Mouse (Mus musculus): Measurements from ENCODE around the gene Mrpl46. TPM values are rescaled to one million over a fixed set of nuclear protein-coding genes. Genes with fewer than 3 reads are reported as not detected.

Mrpl46 gene
- polyA plus RNA-seq, 1 experiment from 2014 or later: 67.3 TPM

DNA sequence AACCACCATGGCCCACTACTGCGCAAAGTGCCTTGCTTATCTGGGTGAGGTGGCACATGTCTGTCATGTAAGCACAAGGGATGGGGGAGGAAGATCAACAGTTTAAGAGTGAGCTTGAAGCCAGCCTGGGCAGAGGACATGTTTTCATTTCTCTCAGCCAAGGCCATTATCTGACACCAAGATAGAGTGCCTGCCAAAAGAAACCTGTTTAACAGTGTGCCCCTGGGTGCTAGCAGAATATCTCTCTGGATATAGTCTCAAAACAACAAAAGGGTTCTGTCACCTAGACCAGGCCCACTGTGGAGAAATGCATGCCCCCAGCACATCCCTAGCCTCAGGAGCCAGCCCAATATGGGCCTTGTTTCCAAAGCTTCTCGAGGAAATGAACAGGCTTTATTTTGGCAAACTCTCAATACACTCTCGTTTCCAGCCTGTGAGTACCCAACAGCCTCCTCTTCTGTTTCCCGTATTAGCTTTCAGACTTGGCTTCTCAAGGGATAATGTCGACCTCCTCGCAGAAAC lies 11.3 kb upstream of the Mrpl46 start:
- Histone ChIP-seq H3K27me3 (no peaks in the 10 kb centered on the region), H3K4me2 (no peak overlapping the region), H3K27ac (no peak overlapping the region), H3K9ac (no peak overlapping the region), H3K4me3 (replicated peaks) (no peak overlapping the region), H3K4me1 (peaks cover 12% of the 10 kb centered on the region; the same call in 1 of the 2 replicates), H3K9me3 (no peaks in the 10 kb centered on the region), H3K36me3 (replicated peaks) (peaks cover 36% of the 10 kb centered on the region)
- 85% methylated on average over 6 of the region's 6 CpGs for WGBS
- no peak for ATAC-seq (ENCODE audit: low FRiP score)

DNA sequence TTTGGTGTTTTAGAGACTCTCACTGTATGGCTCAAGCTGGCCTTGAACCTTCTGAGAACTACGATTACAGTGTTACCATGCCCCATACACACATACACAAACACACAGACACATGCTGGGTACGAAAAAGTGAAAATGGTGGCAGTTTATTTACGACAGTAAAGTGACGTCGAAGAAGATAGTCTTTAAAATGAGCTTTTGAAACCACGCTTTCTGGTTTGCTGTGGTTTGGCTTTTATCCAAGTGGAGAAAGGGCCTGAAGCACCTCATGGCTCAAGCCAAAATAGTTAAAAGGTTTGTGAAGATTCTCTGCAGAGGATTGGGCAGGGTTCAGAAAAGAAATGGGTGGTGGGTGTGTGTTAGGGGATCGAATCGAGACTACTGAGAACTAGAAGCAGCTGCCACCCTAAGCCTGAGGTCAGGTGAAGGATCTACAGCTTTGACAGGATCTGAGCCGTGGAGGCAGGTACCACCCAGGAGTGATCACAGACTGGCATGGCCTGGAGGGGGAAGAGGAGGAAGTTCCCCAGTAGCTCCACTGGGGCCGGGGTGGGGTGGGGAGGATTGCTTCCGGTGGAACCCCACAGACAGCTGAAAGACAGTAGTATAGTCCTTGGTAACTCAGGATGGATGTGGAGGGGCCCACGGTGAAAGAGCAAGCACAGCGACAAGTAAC lies 10.7 kb upstream of the Mrpl46 start:
- Histone ChIP-seq H3K9ac (no peak overlapping the region), H3K27ac (no peak overlapping the region), H3K27me3 (no peaks in the 10 kb centered on the region), H3K4me3 (replicated peaks) (no peak overlapping the region), H3K4me1 (peaks cover 12% of the 10 kb centered on the region; the same call in 1 of the 2 replicates), H3K9me3 (no peaks in the 10 kb centered on the region), H3K36me3 (replicated peaks) (peaks cover 42% of the 10 kb centered on the region), H3K4me2 (no peak overlapping the region)
- ATAC-seq (ENCODE audit: low FRiP score): no peak
- 95% methylated on average over 13 of the region's 13 CpGs for WGBS

DNA sequence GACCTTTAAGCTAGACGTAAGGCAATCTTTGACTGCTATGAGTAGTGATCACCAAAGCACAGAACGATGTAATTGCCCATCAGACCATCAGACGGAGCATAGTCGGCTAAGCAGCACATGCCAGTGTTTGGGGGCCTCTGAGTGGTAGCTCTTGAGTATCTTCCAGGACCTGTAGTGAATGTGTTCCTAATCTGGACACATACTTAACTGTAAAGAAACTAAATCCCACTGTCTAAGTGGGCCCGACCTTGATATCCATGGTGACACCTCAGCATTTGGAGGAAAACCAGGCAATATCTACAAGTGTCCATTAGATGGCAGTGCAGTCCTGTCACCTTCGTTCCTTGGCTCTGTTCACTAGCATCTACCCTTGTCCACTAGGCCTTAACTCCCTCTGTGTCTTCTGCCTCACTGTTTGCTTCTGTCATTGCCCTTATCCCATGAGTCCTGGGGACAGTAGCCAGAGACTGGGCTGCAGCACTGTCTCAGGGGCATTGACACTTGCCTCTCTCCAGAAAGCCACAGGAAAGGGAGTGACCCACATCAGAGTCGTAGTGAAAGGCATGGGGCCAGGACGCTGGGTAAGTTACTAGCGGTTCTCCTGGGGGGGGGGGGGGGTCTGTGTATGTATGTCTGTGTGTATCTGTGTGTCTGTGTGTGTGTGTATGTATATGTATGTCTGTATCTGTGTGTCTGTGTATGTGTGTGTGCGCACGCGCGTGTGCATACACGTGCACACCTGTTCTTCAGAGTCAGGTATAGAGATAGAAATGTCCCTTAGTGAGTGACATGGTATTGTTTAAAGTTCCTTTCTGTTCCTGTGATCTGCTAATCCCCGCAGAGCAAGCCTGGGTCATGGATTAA lies 8.3 kb upstream of the Mrpl46 start:
- Histone ChIP-seq H3K9ac (no peak overlapping the region), H3K9me3 (no peaks in the 10 kb centered on the region), H3K4me2 (no peak overlapping the region), H3K36me3 (replicated peaks) (peaks cover 48% of the 10 kb centered on the region), H3K4me1 (no peaks in the 10 kb centered on the region), H3K4me3 (replicated peaks) (no peak overlapping the region), H3K27me3 (no peaks in the 10 kb centered on the region), H3K27ac (no peak overlapping the region)
- ATAC-seq (ENCODE audit: low FRiP score): peak; percentile 71
- WGBS: 82% methylated on average over 15 of the region's 15 CpGs

DNA sequence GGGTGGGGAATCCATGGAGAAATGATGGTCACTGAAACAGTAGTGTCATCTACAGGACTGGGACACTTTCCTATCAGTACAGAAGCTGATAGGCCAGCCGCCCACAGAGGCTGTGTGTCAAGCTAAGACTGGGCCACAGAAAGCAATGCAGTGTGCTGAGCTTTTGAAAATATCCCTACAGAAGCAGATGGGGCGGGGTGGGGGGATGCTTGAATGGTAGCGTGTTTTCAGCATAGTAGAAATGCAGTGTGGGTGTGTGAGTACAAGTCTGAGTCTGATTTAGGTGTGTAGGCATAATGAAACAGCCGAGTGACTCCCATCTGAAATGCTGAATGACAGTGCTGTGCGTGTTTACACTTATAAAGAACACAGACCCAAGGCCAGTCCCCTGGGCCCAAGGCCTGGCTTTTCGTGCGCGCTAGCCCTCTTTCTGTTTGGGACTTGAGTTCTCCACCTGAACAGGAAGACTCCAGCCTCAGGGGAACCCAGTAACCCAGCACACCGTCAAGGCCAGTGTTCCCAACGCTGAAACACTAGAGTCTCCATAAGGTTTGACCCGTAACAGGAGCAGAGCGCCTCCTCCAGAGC lies 4.6 kb upstream of the Mrpl46 start:
- Histone ChIP-seq H3K4me3 (replicated peaks) (no peak overlapping the region), H3K4me2 (no peak overlapping the region), H3K27me3 (no peaks in the 10 kb centered on the region), H3K27ac (no peak overlapping the region), H3K4me1 (peaks cover 15% of the 10 kb centered on the region), H3K36me3 (replicated peaks) (peaks cover 36% of the 10 kb centered on the region), H3K9ac (no peak overlapping the region), H3K9me3 (no peaks in the 10 kb centered on the region)
- WGBS: 90% methylated on average over 12 of the region's 12 CpGs
- ATAC-seq (ENCODE audit: low FRiP score): no peak

DNA sequence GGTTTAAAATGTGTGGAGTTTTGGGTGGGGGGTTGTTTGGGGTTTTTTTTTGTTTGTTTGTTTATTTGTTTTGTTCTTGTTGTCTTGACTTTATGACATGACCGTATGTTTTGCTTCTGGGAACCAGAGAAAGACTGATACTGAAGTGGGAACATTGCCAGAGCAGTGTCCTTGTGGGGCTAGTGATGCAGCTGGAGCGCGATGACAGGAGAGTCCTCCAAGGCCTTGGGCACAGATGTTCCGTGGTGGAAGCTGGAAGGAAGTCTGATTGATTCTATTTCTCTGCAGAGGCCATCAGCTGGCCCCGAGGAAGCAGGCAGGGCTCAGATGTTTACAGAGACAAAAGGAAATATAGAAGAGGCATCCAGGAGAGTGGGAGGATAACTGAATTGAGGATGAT lies 2.6 kb upstream of the Mrpl46 start:
- no peak overlapping the region for H3K9ac ChIP-seq
- ATAC-seq (ENCODE audit: low FRiP score): no peak
- H3K27me3 ChIP-seq: no peaks in the 10 kb centered on the region
- peaks cover 24% of the 10 kb centered on the region for H3K4me1 ChIP-seq
- no peak overlapping the region for H3K27ac ChIP-seq
- peaks cover 23% of the 10 kb centered on the region for H3K36me3 ChIP-seq (replicated peaks)
- WGBS: 86% methylated on average over 5 of the region's 5 CpGs
- H3K4me2 ChIP-seq: no peak overlapping the region
- H3K4me3 ChIP-seq (replicated peaks): no peak overlapping the region
- no peaks in the 10 kb centered on the region for H3K9me3 ChIP-seq

DNA sequence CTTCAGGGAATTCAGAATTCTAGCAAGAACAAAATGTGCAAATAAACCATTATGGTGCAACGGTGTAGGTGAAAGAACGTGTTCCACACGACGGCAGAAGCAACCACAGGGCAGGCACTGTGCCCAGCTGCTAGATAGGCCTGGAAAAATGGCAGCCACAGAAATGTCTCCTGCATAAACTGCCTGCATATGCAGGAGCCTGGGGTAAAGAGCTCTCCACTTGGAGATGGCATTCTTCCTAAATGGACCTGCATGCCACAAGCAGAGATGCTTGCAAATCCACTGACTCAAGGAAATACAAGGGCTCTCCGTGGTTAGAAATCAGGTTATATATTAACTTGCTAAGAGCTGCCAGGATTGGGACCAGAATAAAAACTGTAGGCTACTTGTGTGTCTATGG lies 4.6 kb downstream of the Mrpl46 start:
- no peak overlapping the region for H3K9ac ChIP-seq

DNA sequence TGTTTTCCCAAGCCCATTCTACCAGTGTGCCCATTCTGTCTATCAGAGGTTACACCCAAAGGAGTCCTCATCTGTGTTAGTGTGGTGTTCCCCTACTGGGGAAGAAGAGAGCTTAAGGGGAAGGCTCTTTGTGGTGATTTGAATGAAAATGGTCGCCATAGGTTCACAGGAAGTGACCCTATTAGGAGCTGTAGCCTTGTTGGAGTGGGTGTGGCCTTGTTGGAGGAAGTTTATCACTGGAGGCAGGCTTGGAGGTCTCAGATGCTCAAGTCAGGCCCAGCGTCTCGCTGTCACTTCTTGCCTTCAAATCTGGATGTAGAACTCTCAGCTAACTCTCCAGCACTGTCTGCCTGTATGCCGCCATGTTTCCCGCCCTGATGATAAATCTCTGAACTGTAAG lies 12.4 kb downstream of the Mrpl46 start:
- 88% methylated on average over 5 of the region's 5 CpGs for WGBS
- Histone ChIP-seq H3K36me3 (replicated peaks) (peaks cover 32% of the 10 kb centered on the region), H3K4me2 (no peak overlapping the region), H3K9me3 (no peaks in the 10 kb centered on the region), H3K4me3 (replicated peaks) (no peak overlapping the region), H3K9ac (no peak overlapping the region), H3K27me3 (no peaks in the 10 kb centered on the region; the same call in 1 of the 2 replicates), H3K27ac (no peak overlapping the region), H3K4me1 (peaks cover 3% of the 10 kb centered on the region; the same call in 1 of the 2 replicates)
- ATAC-seq (ENCODE audit: low FRiP score): no peak

More for the DNA sequence above, 4.6 kb downstream of the Mrpl46 start:
- Histone ChIP-seq H3K27ac (no peak overlapping the region), H3K36me3 (replicated peaks) (peaks cover 54% of the 10 kb centered on the region), H3K9me3 (no peaks in the 10 kb centered on the region), H3K4me1 (peaks cover 12% of the 10 kb centered on the region), H3K27me3 (no peaks in the 10 kb centered on the region), H3K4me2 (no peak overlapping the region), H3K4me3 (replicated peaks) (no peak overlapping the region)
- no peak for ATAC-seq (ENCODE audit: low FRiP score)
- WGBS: 94% methylated on average over 5 of the region's 5 CpGs

DNA sequence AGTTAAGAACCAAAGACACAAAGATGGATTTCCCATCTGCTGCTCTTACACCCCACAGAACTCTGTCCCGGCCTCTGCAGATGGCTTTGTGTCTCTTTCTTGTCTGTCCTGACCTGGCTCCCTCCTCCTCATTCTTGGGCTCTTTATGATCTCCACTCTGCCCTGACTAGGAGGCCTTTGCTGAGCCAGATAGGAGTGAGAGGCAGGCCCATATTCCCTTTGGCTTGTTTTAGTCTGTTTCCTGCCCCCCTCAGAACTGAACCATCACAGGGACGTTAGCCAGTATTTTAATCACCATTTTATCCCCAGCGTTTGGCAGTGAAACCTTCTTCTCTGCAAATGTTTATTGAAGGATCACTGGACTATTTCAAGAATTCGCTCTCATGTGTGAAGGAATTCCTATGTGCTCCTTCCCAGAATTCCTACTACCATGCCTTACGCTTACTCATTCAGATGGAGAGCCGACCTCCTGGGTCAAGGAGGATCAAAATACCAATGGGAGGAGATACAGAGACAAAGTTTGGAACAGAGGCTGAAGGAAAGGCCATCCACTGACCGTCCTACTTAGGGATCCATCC lies 14.2 kb downstream of the Mrpl46 start:
- no peak for ATAC-seq (ENCODE audit: low FRiP score)
- H3K4me3 ChIP-seq (replicated peaks): no peak overlapping the region
- H3K27ac ChIP-seq: no peak overlapping the region
- H3K9me3 ChIP-seq: no peaks in the 10 kb centered on the region
- peaks cover 15% of the 10 kb centered on the region for H3K36me3 ChIP-seq (replicated peaks)
- H3K27me3 ChIP-seq: peaks cover 5% of the 10 kb centered on the region; the same call in 1 of the 2 replicates
- H3K9ac ChIP-seq: no peak overlapping the region
- WGBS: 77% methylated on average over 7 of the region's 7 CpGs
- H3K4me2 ChIP-seq: no peak overlapping the region
- peaks cover 4% of the 10 kb centered on the region; the same call in 1 of the 2 replicates for H3K4me1 ChIP-seq

DNA sequence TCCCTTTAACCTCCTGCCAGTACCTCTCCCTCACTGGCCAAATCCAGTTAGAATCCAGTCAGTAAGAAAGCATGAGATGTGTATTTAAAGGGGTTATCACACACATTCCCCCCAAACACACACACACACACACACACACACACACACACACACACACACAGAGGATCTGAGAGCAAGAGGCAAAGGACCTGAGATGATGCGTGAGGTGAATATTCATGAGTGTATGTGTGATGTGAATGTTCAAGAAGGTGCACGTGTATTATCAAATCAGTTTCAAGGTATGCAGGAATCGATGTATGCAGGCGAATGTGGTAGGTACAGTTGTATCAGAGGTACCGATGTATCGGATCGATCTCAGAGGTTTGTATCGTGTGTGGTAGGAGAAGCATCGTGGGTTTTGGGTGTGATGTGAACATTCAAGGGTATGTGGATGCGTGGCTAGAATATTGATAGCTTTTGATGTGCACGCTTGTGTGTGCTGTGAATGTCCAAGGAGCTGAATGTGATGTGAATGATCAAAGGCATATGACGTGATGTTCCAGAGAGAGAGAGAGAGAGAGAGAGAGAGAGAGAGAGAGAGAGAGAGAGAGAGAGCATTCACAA lies 15.3 kb downstream of the Mrpl46 start:
- H3K4me1 ChIP-seq: peaks cover 4% of the 10 kb centered on the region; the same call in 1 of the 2 replicates
- WGBS: 85% methylated on average over 12 of the region's 12 CpGs
- no peaks in the 10 kb centered on the region for H3K9me3 ChIP-seq
- no peak overlapping the region for H3K27ac ChIP-seq
- peaks cover 3% of the 10 kb centered on the region for H3K36me3 ChIP-seq (replicated peaks)
- H3K27me3 ChIP-seq: peaks cover 5% of the 10 kb centered on the region; the same call in 1 of the 2 replicates
- ATAC-seq (ENCODE audit: low FRiP score): no peak; the same call in 1 of the 2 replicates
- H3K9ac ChIP-seq: no peak overlapping the region
- H3K4me2 ChIP-seq: no peak overlapping the region
- no peak overlapping the region for H3K4me3 ChIP-seq (replicated peaks)

DNA sequence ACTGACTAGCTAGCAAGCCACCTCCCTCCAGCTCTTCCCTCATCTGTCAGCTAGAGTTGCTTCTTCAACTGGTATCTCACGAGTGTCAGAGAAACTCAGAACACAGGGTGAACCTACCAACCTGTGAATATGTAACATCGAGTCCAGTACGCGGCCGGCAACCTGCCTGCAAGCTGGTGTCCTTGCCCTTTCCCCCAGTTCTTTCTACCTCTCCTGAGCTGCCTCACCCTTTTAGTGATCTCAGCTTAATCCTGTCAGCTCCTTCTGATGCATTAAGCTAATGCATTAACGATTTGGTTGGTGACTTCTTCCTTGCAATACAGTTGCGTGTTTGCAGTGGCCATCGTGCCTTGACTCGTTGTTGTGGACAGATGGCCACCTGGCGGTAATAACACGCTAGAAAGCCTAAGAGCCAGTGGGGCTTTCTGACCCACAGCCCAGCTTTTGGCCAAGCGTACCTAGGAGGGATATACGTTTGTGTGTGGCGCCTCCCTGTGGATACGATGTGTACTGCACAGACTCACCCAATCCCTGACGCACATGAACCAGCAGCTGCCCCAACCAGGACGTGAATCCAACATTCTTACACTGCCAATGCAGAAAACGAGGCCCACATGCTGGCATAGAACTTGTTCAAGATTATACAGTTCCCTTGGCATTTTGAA lies 17.2 kb downstream of the Mrpl46 start:
- no peak overlapping the region for H3K27ac ChIP-seq
- ATAC-seq (ENCODE audit: low FRiP score): peak; percentile 75
- H3K9ac ChIP-seq: no peak overlapping the region
- H3K4me1 ChIP-seq: peaks cover 4% of the 10 kb centered on the region; the same call in 1 of the 2 replicates
- 23% methylated on average over 18 of the region's 18 CpGs for WGBS
- H3K36me3 ChIP-seq (replicated peaks): no peaks in the 10 kb centered on the region
- H3K4me3 ChIP-seq (replicated peaks): no peak overlapping the region
- peaks cover 5% of the 10 kb centered on the region; the same call in 1 of the 2 replicates for H3K27me3 ChIP-seq
- peak overlapping the region; percentile 29; the same call in 1 of the 2 replicates for H3K4me2 ChIP-seq
- no peaks in the 10 kb centered on the region for H3K9me3 ChIP-seq

DNA sequence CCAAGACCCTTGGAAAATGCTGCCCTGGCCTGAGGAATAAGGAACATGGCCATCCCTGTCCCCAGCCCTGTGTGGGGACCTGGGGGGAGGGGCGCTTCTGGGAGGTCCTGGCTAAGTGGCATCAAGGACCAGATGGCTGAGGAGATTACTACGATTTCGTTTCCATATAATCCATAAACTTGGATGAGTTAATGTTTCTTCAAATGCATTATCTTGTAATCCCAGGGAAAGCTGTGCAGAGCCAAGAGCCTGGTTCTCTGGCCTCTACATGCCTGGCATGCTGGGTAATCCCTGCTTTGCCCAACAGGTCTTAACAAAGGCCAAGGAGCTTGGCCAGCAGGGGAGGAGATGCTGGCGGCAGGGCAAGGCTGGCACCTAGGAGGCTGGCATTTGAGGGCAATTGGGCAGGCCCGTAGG lies 18.1 kb downstream of the Mrpl46 start:
- no peaks in the 10 kb centered on the region for H3K36me3 ChIP-seq (replicated peaks)
- ATAC-seq (ENCODE audit: low FRiP score): no peak
- H3K9me3 ChIP-seq: no peaks in the 10 kb centered on the region
- H3K4me1 ChIP-seq: peaks cover 4% of the 10 kb centered on the region; the same call in 1 of the 2 replicates
- H3K4me3 ChIP-seq (replicated peaks): no peak overlapping the region
- peaks cover 5% of the 10 kb centered on the region; the same call in 1 of the 2 replicates for H3K27me3 ChIP-seq
- no peak overlapping the region for H3K4me2 ChIP-seq
- no peak overlapping the region for H3K9ac ChIP-seq
- no peak overlapping the region for H3K27ac ChIP-seq
- 74% methylated on average over 5 of the region's 5 CpGs for WGBS
